Mouse (Mus musculus) left cerebral cortex, adult 2 months (tissue): ENCODE results near the gene Casc3. TPM values are rescaled to one million over a fixed set of nuclear protein-coding genes. Genes with fewer than 3 reads are reported as not detected.

Experiments used
- DNase-seq, 2 experiments: peaks; one replicate each; pipeline ENCODE4 v3.0.0; 2021 to 2022; ENCODE audit warnings: low spot score in 2 of 2, mixed read lengths in 1 of 2; ENCODE audit errors: extremely low spot score in 1 of 2
- H3K27ac ChIP-seq: fragments of 200-600 bp; 2 replicates; pipeline ENCODE4 v1.8.1; 2022
- H3K4me3 ChIP-seq: fragments of 200-600 bp; 2 replicates; pipeline ENCODE4 v1.8.1; 2022
- CTCF ChIP-seq: fragments of 200-600 bp; IDR thresholded peaks from 2 replicates; pipeline ENCODE4 v1.8.1; 2022; ENCODE audit warnings: antibody characterized with exemption, mild to moderate bottlenecking, moderate library complexity
- intact Hi-C: fragments of 180-260 bp; cut with DNase I; formaldehyde crosslinking; loops from one replicate; pipeline ENCODE4 v1.15.1; 2025
- total RNA-seq, 2 experiments: library from RNA; stranded (reverse); gene quantifications; 2 replicates each; pipeline ENCODE4 v1.2.3; 2021

Gene Casc3
- total RNA-seq, 2 experiments from 2014 or later: 53.0 to 57.6 TPM

- peak; percentile 37 to 47 for DNase-seq
- no peak overlapping the region for H3K27ac ChIP-seq
- TF ChIP-seq CTCF: no peak
Measured at GRCm38 (mm10) chr11:98767276-98767675, 37.4 kb upstream of the Casc3 start.

DNA sequence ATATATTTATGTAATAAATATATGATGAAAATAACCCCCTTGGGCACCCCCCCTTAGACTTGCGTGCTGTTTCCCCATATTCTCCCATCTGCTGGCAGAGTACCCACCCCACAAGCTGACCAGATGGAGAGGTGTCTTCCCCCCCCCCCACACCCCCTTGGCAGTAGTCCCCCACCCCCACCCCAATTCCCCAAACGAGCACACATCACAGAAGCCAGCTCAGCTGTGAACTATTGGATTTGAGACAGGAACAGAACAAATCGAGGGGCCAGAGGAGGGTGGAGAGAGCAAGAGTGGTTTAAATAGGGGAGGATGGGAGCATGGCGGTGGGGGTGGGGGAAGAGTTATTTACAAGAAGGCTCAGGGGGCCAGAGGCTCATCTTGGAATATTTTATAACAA is 37.0 kb upstream of the Casc3 start:
- DNase-seq: peak in 1 of 2 experiments; percentile 9
- no peak for TF ChIP-seq CTCF
- Histone ChIP-seq H3K27ac (peak overlapping the region; percentile 83), H3K4me3 (no peak overlapping the region; the same call in 1 of the 2 replicates)
- intact Hi-C loops: no loop called here

More at GRCm38 (mm10) chr11:98767276-98767675, 37.4 kb upstream of the Casc3 start:
- intact Hi-C loops: no loop called here
- no peak overlapping the region for H3K4me3 ChIP-seq

- H3K27ac ChIP-seq: peak overlapping the region; percentile 83
- no peak for TF ChIP-seq CTCF
- peak; percentile 42 to 44 for DNase-seq
- intact Hi-C loops: no loop called here
- peak overlapping the region; percentile 22 for H3K4me3 ChIP-seq
Measured at GRCm38 (mm10) chr11:98768127-98769006, 36.3 kb upstream of the Casc3 start.

GRCm38 (mm10) chr11:98769007-98769954 is 35.4 kb upstream of the Casc3 start:
- peak; percentile 19 to 31 for DNase-seq
- intact Hi-C loops: no loop called here
- Histone ChIP-seq H3K4me3 (no peak overlapping the region), H3K27ac (peak overlapping the region; percentile 83)
- no peak for TF ChIP-seq CTCF

DNA sequence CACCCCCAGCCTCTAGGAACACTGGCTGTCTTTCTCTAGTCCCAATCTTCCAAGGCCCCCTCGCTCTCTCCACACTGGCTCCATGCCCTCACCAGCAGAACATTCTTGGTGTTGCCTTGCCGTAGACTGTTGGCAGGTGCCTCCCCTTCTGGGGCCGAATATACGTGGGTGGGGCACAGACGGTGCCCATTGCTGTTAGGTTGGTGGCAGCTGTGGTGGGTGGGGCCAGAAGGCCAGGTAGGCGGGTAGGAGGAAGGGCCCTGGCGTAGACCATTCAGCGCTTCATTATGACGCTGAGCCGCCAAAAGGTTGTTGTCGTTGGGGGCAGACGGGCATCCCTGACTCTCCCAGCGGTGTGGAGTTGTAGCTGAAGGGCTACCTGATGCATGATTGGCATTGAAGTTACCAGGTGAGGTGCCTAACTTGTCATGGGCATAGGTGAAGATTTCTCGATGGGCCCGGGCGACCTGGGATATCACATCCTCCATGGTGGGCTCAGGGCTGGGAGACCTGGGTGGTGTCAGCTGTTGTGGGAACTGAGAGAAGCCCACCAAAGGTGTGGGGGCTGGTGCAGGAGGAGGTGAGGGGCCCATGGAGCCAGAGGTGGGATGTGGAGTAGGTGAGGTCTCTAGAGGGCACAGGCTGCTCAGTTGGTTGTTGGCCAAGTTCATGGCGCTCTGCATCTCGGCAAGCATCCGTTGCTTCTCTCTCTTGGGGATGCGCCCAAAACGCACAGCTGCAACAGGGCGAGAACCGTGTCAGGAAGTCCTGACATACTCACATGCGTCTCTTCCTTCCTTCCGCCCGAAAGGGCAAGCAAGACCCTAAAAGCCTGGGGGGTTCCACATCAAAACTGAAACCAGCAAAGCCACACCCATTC is 34.4 kb upstream of the Casc3 start:
- TF ChIP-seq CTCF: no peak
- peak overlapping the region; percentile 83 for H3K27ac ChIP-seq
- H3K4me3 ChIP-seq: peak overlapping the region; percentile 25
- DNase-seq: peak; percentile 59 to 78
- intact Hi-C loops: no loop called here

GRCm38 (mm10) chr11:98771131-98771530 is 33.6 kb upstream of the Casc3 start:
- intact Hi-C loops: no loop called here
- Histone ChIP-seq H3K27ac (peak overlapping the region; percentile 100; the same call in 1 of the 2 replicates), H3K4me3 (peak overlapping the region; percentile 87)
- DNase-seq: peak; percentile 23 to 33
- no peak for TF ChIP-seq CTCF

GRCm38 (mm10) chr11:98771844-98772525 is 32.7 kb upstream of the Casc3 start:
- Histone ChIP-seq H3K27ac (peak overlapping the region; percentile 100), H3K4me3 (peak overlapping the region; percentile 87)
- intact Hi-C loops: loop anchor here (2.0 kb wide), 1 partner anchor 15 kb away; no protein-coding TSS in a partner anchor
- TF ChIP-seq CTCF: no peak
- DNase-seq: peak in 1 of 2 experiments; percentile 30

GRCm38 (mm10) chr11:98772667-98773171 is 32.0 kb upstream of the Casc3 start:
- TF ChIP-seq CTCF: no peak
- intact Hi-C loops: loop anchor here (2.0 kb wide), 1 partner anchor 14 kb away; no protein-coding TSS in a partner anchor
- peak; percentile 36 to 47 for DNase-seq
- peak overlapping the region; percentile 87 for H3K4me3 ChIP-seq
- peak overlapping the region; percentile 100 for H3K27ac ChIP-seq

DNA sequence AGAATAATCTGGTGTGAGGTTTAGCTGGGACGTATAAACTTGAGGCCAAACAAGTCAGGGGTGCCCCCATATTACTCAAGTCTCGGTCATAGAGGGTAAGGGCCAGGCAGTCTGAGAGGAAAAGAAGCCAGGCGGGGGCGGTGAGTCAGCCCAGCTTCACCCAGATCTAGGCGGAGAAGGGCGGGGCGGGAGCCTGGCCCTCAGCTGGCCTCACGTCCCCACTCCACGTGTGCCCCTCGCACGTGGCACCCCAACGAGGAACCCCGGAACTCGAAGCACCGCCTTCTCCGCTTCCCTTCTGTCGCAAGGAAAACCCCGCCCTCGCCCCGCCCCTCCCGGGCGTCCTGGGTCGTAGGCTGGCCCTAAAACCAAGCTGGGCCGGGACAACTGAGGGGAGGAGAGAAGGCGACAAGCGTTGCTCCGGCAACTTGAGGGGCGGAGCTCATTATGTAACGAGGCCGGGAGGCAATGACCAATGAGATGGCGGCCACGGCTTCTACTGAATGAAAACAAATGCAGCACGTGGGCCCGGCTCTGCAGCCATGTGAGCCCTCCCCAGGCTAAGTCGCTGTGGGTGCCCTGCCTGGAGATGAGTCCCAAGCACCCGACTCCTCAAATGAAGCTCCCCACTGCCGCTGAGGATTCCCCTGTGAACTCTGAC is 30.9 kb upstream of the Casc3 start:
- peak overlapping the region; percentile 87 for H3K4me3 ChIP-seq
- peak; percentile 98 to 99 for DNase-seq
- no peak; the same call in 1 of the 2 replicates for TF ChIP-seq CTCF
- H3K27ac ChIP-seq: peak overlapping the region; percentile 100
- intact Hi-C loops: loop anchor here (2.0 kb wide), 1 partner anchor 13 kb away; no protein-coding TSS in a partner anchor
